Mouse (Mus musculus) myocyte (in vitro differentiated cells): ENCODE data around the gene Fbf1.

Source experiments
- CEBPB ChIP-seq: IDR thresholded peaks from 2 replicates; pipeline ENCODE4 v1.6.1; 2011; ENCODE audit warnings: mild to moderate bottlenecking, moderate library complexity; ENCODE audit not compliant: poor library complexity, insufficient read depth, severe bottlenecking
- MYOD1 ChIP-seq, 3 experiments: IDR thresholded peaks; one replicate each; pipeline ENCODE4 v1.6.1; 2011; ENCODE audit warnings: control low read depth in 2 of 3, low read depth in 2 of 3, mild to moderate bottlenecking in 2 of 3, moderate library complexity in 1 of 3; ENCODE audit not compliant: insufficient read length in 2 of 3, control insufficient read depth in 1 of 3
- POLR2A ChIP-seq: IDR thresholded peaks from one replicate; pipeline ENCODE4 v1.6.1; 2011; ENCODE audit warnings: low read depth, mild to moderate bottlenecking, control low read depth, moderate library complexity; ENCODE audit not compliant: insufficient read length
- USF1 ChIP-seq: IDR thresholded peaks from one replicate; pipeline ENCODE4 v1.6.1; 2011; ENCODE audit warnings: low read depth, mild to moderate bottlenecking, control low read depth, moderate library complexity

GRCm38 (mm10) chr11:116106963-116107776 is 60.8 kb downstream of the Fbf1 start:
- no peak for TF ChIP-seq CEBPB
- no peak for TF ChIP-seq USF1
- TF ChIP-seq POLR2A: peak; percentile 47
- peak in 1 of 3 experiments; percentile 45 for TF ChIP-seq MYOD1 (IDR thresholded peaks at IDR 0.05; ENCODE audit: control insufficient read depth in 1 of 3, insufficient read length in 2 of 3, low read depth in 2 of 3)
